Mouse (Mus musculus) embryonic facial prominence, embryonic 14.5 days (tissue): ENCODE measurements around the gene C9orf72. TPM values are rescaled to one million over a fixed set of nuclear protein-coding genes. Genes with fewer than 3 reads are reported as not detected.
"Not testable (repeated sequence)": the region's sequence is repeated elsewhere in the genome, so short reads cannot be mapped to it uniquely, and the experiment has no call there.

Experiments used
- ATAC-seq: fragments of 200-750 bp; cut with Nextera tagmentation; 2 replicates; pipeline ENCODE4 v1.8.0; 2017; ENCODE audit warnings: low read depth, moderate number of reproducible peaks, moderate TSS enrichment
- DNase-seq: peaks from one replicate; pipeline ENCODE4 v3.0.0-alpha.2; 2015; ENCODE audit warnings: low spot score
- H3K27ac ChIP-seq: fragments of 300-500 bp; sonication (generic); replicated peaks from 2 replicates; pipeline ENCODE4 v1.5.1; 2014; ENCODE audit warnings: low read depth, mild to moderate bottlenecking, low read length, moderate library complexity
- H3K27me3 ChIP-seq: fragments of 300-500 bp; sonication (generic); replicated peaks from 2 replicates; pipeline ENCODE4 v1.6.1; 2014; ENCODE audit warnings: low read length; ENCODE audit not compliant: control insufficient read depth, insufficient read depth
- H3K36me3 ChIP-seq: fragments of 300-500 bp; sonication (generic); 2 replicates; pipeline ENCODE4 v1.6.1; 2014; ENCODE audit warnings: low read length, mixed read lengths; ENCODE audit not compliant: control insufficient read depth, insufficient read depth
- H3K4me1 ChIP-seq: fragments of 300-500 bp; sonication (generic); 2 replicates; pipeline ENCODE4 v1.6.1; 2014; ENCODE audit warnings: antibody characterized with exemption, low read length; ENCODE audit not compliant: control insufficient read depth, insufficient read depth
- H3K4me2 ChIP-seq: fragments of 300-500 bp; sonication (generic); 2 replicates; pipeline ENCODE4 v1.6.1; 2014; ENCODE audit warnings: low read depth, mild to moderate bottlenecking, low read length, moderate library complexity, mixed read lengths
- H3K4me3 ChIP-seq: fragments of 300-500 bp; sonication (generic); 2 replicates; pipeline ENCODE4 v1.5.1; 2014; ENCODE audit warnings: low read depth, mild to moderate bottlenecking, low read length
- H3K9ac ChIP-seq: fragments of 300-500 bp; sonication (generic); 2 replicates; pipeline ENCODE4 v1.6.1; 2014; ENCODE audit warnings: low read depth, mild to moderate bottlenecking, low read length, moderate library complexity, mixed read lengths
- H3K9me3 ChIP-seq: fragments of 300-500 bp; sonication (generic); 2 replicates; pipeline ENCODE4 v1.6.1; 2016; ENCODE audit warnings: low read length; ENCODE audit not compliant: control insufficient read depth
- WGBS: fragments of 180-500 bp; shearing (Covaris S2); extraction: QIAGEN DNeasy Blood & Tissue Kit; methylation state at CpG from one replicate; pipeline ENCODE4 v1.1.7; 2014; 5-methylcytosine and 5-hydroxymethylcytosine counted together
- polyA plus RNA-seq: library from polyadenylated mRNA; unstranded; fragments of >200 nt; fragmentation: Nextera tagmentation; extraction: Ambion mirVana; gene quantifications from 2 replicates; pipeline ENCODE4 v1.2.1, GENCODE M21; 2014

C9orf72 gene
- polyA plus RNA-seq: 14.0 and 14.3 TPM in 2 replicates

- Histone ChIP-seq H3K36me3 (no peaks in the 10 kb centered on the region), H3K4me2 (peak within 1 kb of the TSS; percentile 81), H3K4me3 (peak within 1 kb of the TSS; percentile 90), H3K27me3 (no peaks in the 10 kb centered on the region), H3K4me1 (no peaks in the 10 kb centered on the region), H3K9ac (peak within 1 kb of the TSS; percentile 81), H3K9me3 (no peaks in the 10 kb centered on the region), H3K27ac (peak within 1 kb of the TSS; percentile 81)
- WGBS: 0% methylated on average over 36 of the region's 51 CpGs
- DNase-seq: peak; percentile 98
- ATAC-seq: peak; percentile 98
Measured at GRCm38 (mm10) chr4:35225734-35226495, at the start of gene C9orf72. TSS of gene C9orf72 (minus strand) at chr4:35226175.

- Histone ChIP-seq H3K9ac (no peak overlapping the region), H3K27ac (no peak overlapping the region), H3K4me2 (no peak overlapping the region), H3K4me3 (no peak overlapping the region), H3K36me3 (no peaks in the 10 kb centered on the region), H3K4me1 (no peaks in the 10 kb centered on the region), H3K9me3 (no peaks in the 10 kb centered on the region), H3K27me3 (no peaks in the 10 kb centered on the region)
- DNase-seq: no peak
- no peak for ATAC-seq
- WGBS: 67% methylated on average over 9 of the region's 9 CpGs
Measured at GRCm38 (mm10) chr4:35259006-35259405, 33.0 kb upstream of the C9orf72 start.

GRCm38 (mm10) chr4:35244023-35244422 is 18.0 kb upstream of the C9orf72 start:
- no peak overlapping the region for H3K27ac ChIP-seq
- DNase-seq (no peak), ATAC-seq (no peak)
- H3K4me2 ChIP-seq: no peak overlapping the region
- no peak overlapping the region for H3K9ac ChIP-seq
- 64% methylated on average over 1 of the region's 1 CpGs for WGBS
- no peaks in the 10 kb centered on the region for H3K27me3 ChIP-seq
- no peak overlapping the region for H3K4me3 ChIP-seq
- H3K9me3 ChIP-seq: no peaks in the 10 kb centered on the region
- H3K4me1 ChIP-seq: no peaks in the 10 kb centered on the region
- no peaks in the 10 kb centered on the region for H3K36me3 ChIP-seq

- no peak for DNase-seq
- no peaks in the 10 kb centered on the region for H3K36me3 ChIP-seq
- no peak overlapping the region for H3K4me3 ChIP-seq
- H3K27ac ChIP-seq: no peak overlapping the region
- no peaks in the 10 kb centered on the region for H3K4me1 ChIP-seq
- no peak overlapping the region for H3K9ac ChIP-seq
- no peak for ATAC-seq
- WGBS: 78% methylated on average over 2 of the region's 2 CpGs
- H3K27me3 ChIP-seq: no peaks in the 10 kb centered on the region
- no peak overlapping the region for H3K4me2 ChIP-seq
- no peaks in the 10 kb centered on the region for H3K9me3 ChIP-seq
Measured at GRCm38 (mm10) chr4:35241735-35242134, 15.8 kb upstream of the C9orf72 start.

- Histone ChIP-seq H3K4me1 (no peaks in the 10 kb centered on the region), H3K9me3 (no peaks in the 10 kb centered on the region), H3K4me3 (no peak overlapping the region), H3K27ac (no peak overlapping the region), H3K9ac (no peak overlapping the region), H3K27me3 (no peaks in the 10 kb centered on the region), H3K4me2 (no peak overlapping the region), H3K36me3 (no peaks in the 10 kb centered on the region)
- no peak for DNase-seq
- ATAC-seq: no peak
- WGBS: 66% methylated on average over 4 of the region's 4 CpGs
Measured at GRCm38 (mm10) chr4:35238696-35239095, 12.7 kb upstream of the C9orf72 start.

- not testable (repeated sequence) for H3K9me3 ChIP-seq, H3K27me3 ChIP-seq, H3K9ac ChIP-seq, H3K4me3 ChIP-seq, H3K27ac ChIP-seq, ATAC-seq, H3K36me3 ChIP-seq, H3K4me1 ChIP-seq, DNase-seq, H3K4me2 ChIP-seq
- 86% methylated on average over 3 of the region's 3 CpGs for WGBS
Measured at GRCm38 (mm10) chr4:35238240-35238639, 12.3 kb upstream of the C9orf72 start.

- DNase-seq (no peak), ATAC-seq (no peak)
- Histone ChIP-seq H3K36me3 (no peaks in the 10 kb centered on the region), H3K4me1 (no peaks in the 10 kb centered on the region), H3K9ac (no peak overlapping the region), H3K4me2 (no peak overlapping the region), H3K9me3 (no peaks in the 10 kb centered on the region), H3K4me3 (no peak overlapping the region), H3K27me3 (no peaks in the 10 kb centered on the region), H3K27ac (no peak overlapping the region)
- WGBS: 96% methylated on average over 2 of the region's 2 CpGs
Measured at GRCm38 (mm10) chr4:35236313-35236712, 10.3 kb upstream of the C9orf72 start.

GRCm38 (mm10) chr4:35228260-35228659 is 2.3 kb upstream of the C9orf72 start:
- Histone ChIP-seq H3K9ac (no peak overlapping the region), H3K4me2 (no peak overlapping the region), H3K4me3 (no peak overlapping the region), H3K9me3 (no peaks in the 10 kb centered on the region), H3K27me3 (no peaks in the 10 kb centered on the region), H3K4me1 (no peaks in the 10 kb centered on the region), H3K27ac (no peak overlapping the region), H3K36me3 (no peaks in the 10 kb centered on the region)
- ATAC-seq (no peak), DNase-seq (no peak)
- WGBS: 51% methylated on average over 4 of the region's 4 CpGs

- 13% methylated on average over 9 of the region's 9 CpGs for WGBS
- Histone ChIP-seq H3K4me1 (no peaks in the 10 kb centered on the region), H3K9ac (peak overlapping the region; percentile 81), H3K4me2 (peak overlapping the region; percentile 81), H3K9me3 (no peaks in the 10 kb centered on the region), H3K36me3 (no peaks in the 10 kb centered on the region), H3K27ac (peak overlapping the region; percentile 81), H3K4me3 (peak overlapping the region; percentile 90), H3K27me3 (no peaks in the 10 kb centered on the region)
- no peak for DNase-seq
- peak; percentile 23; the same call in 1 of the 2 replicates for ATAC-seq
Measured at GRCm38 (mm10) chr4:35226496-35226992, 569 bp upstream of the C9orf72 start.
